In the genomic region with DNA sequence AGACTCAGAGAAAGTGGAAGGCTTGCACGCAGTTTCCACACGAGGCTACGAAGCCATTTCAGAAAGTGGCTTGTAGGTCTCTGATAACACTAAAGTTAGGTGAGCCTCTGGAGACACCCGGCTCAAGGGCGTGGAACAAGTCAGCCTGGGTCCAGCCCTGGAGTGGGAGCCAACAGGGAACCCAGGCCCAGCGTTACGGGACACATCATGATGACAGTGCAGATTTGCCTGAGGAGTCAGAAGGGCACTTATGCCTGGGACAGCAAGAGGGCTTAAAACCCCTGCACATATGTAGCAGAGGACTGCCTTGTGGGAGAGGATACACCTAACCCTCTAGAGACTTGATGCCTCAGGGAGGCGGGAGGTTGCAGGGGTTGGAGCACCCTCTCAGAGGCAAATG, we compare ENCODE assay signal across 23 mouse cellular contexts. TPM values are rescaled to one million over a fixed set of nuclear protein-coding genes. Genes with fewer than 3 reads are reported as not detected.
"Had no signal": no experiment of that assay in that cellular context is flagged by ENCODE, and none has a peak within 500 bp of the region (broad histone marks: within the 10 kb centered on the region; RNA-seq: fewer than 3 reads in every experiment).

No protein-coding gene starts in this region.

- H3K27ac ChIP-seq: left cerebral cortex, adult 2 months; limb, embryonic 10.5 days; liver, embryonic 15.5 days; midbrain, embryonic 15.5 days; neural tube, embryonic 12.5 days; stomach, embryonic 15.5 days had no signal

- H3K27me3 ChIP-seq: liver, embryonic 15.5 days; megakaryocyte, embryonic 14.5 days; midbrain, embryonic 15.5 days; neural tube, embryonic 12.5 days; stomach, embryonic 15.5 days had no signal

- DNase-seq: kidney, adult 8-10 months; kidney, postnatal 25 days; lung, adult 2 months; lung, postnatal 36 days; retina, postnatal 1 day; right cerebral cortex, postnatal 4 days; thymus, adult 2 months; thymus, postnatal 36 days had no signal

- H3K4me1 ChIP-seq: limb, embryonic 10.5 days; liver, embryonic 15.5 days; midbrain, embryonic 15.5 days; neural tube, embryonic 12.5 days; stomach, embryonic 15.5 days had no signal

- H3K9ac ChIP-seq: liver, embryonic 15.5 days; midbrain, embryonic 15.5 days; neural tube, embryonic 12.5 days; stomach, embryonic 15.5 days had no signal

- H3K4me2 ChIP-seq: liver, embryonic 15.5 days; midbrain, embryonic 11.5 days; midbrain, embryonic 15.5 days; neural tube, embryonic 12.5 days; stomach, embryonic 15.5 days had no signal

- H3K9me3 ChIP-seq: limb, embryonic 10.5 days; liver, embryonic 15.5 days; megakaryocyte, embryonic 14.5 days; midbrain, embryonic 15.5 days; neural tube, embryonic 12.5 days; stomach, embryonic 15.5 days had no signal

- ATAC-seq: lung, postnatal 0 days; midbrain, embryonic 15.5 days had no signal

- H3K36me3 ChIP-seq: limb, embryonic 10.5 days; liver, embryonic 15.5 days; midbrain, embryonic 15.5 days; neural tube, embryonic 12.5 days; stomach, embryonic 15.5 days had no signal

- H3K4me3 ChIP-seq: left cerebral cortex, adult 2 months; limb, embryonic 10.5 days; liver, embryonic 15.5 days; megakaryocyte, embryonic 14.5 days; midbrain, embryonic 15.5 days; neural tube, embryonic 12.5 days; stomach, embryonic 15.5 days had no signal

RNA-seq across cellular contexts. Expression of a gene that starts 14.2 kb away (rescaled TPM):
- total RNA-seq: layer of hippocampus, postnatal 25 days; left cerebral cortex, adult 2 months; left cerebral cortex, postnatal 14 days; monocyte, adult 5-6 weeks had no signal
- polyA plus RNA-seq: limb, embryonic 10.5 days; limb, embryonic 14.5 days; lung, adult 2 months; midbrain, embryonic 11.5 days; midbrain, embryonic 15.5 days; neural tube, embryonic 12.5 days; spleen, adult 2 months; stomach, embryonic 15.5 days had no signal

RNA-seq across cellular contexts. Expression of a gene that starts 50.7 kb away (rescaled TPM):
- total RNA-seq: layer of hippocampus, postnatal 25 days; left cerebral cortex, adult 2 months; left cerebral cortex, postnatal 14 days; monocyte, adult 5-6 weeks had no signal
- polyA plus RNA-seq: kidney, embryonic 16.5 days; limb, embryonic 10.5 days; limb, embryonic 14.5 days; liver, embryonic 15.5 days; lung, adult 2 months; lung, postnatal 0 days; midbrain, embryonic 11.5 days; neural tube, embryonic 12.5 days; spleen, adult 2 months; stomach, embryonic 15.5 days; thymus, adult 2 months had no signal
